Mouse (Mus musculus) limb, embryonic 15.5 days (tissue): Measurements from ENCODE around the gene Slc39a13. TPM values are rescaled to one million over a fixed set of nuclear protein-coding genes. Genes with fewer than 3 reads are reported as not detected.
"Not testable (repeated sequence)": the region's sequence is repeated elsewhere in the genome, so short reads cannot be mapped to it uniquely, and the experiment has no call there.

Experiments used
- ATAC-seq: fragments of 200-750 bp; cut with Nextera tagmentation; 2 replicates; pipeline ENCODE4 v1.8.0; 2017; ENCODE audit warnings: low read depth, moderate TSS enrichment; ENCODE audit not compliant: insufficient number of reproducible peaks, low FRiP score, low TSS enrichment
- H3K27ac ChIP-seq: fragments of 300-500 bp; sonication (generic); 2 replicates; pipeline ENCODE4 v1.5.1; 2015; ENCODE audit warnings: moderate library complexity, mild to moderate bottlenecking, inconsistent platforms
- H3K27me3 ChIP-seq: fragments of 300-500 bp; sonication (generic); 2 replicates; pipeline ENCODE4 v1.6.1; 2015; ENCODE audit warnings: inconsistent platforms
- H3K36me3 ChIP-seq: fragments of 300-500 bp; sonication (generic); 2 replicates; pipeline ENCODE4 v1.6.1; 2015; ENCODE audit warnings: inconsistent platforms
- H3K4me1 ChIP-seq: fragments of 300-500 bp; sonication (generic); 2 replicates; pipeline ENCODE4 v1.6.1; 2015; ENCODE audit warnings: inconsistent platforms
- H3K4me2 ChIP-seq: fragments of 300-500 bp; sonication (generic); 2 replicates; pipeline ENCODE4 v1.6.1; 2015; ENCODE audit warnings: mild to moderate bottlenecking, inconsistent platforms
- H3K4me3 ChIP-seq: fragments of 300-500 bp; sonication (generic); 2 replicates; pipeline ENCODE4 v1.5.1; 2015; ENCODE audit warnings: mild to moderate bottlenecking, inconsistent platforms
- H3K9ac ChIP-seq: fragments of 300-500 bp; sonication (generic); 2 replicates; pipeline ENCODE4 v1.6.1; 2015; ENCODE audit warnings: inconsistent platforms
- H3K9me3 ChIP-seq: fragments of 300-500 bp; sonication (generic); 2 replicates; pipeline ENCODE4 v1.6.1; 2016; ENCODE audit warnings: inconsistent platforms
- WGBS: fragments of 180-500 bp; shearing (Covaris S2); methylation state at CpG from one replicate; pipeline ENCODE4 v1.1.7; 2015; 5-methylcytosine and 5-hydroxymethylcytosine counted together
- polyA plus RNA-seq: library from polyadenylated mRNA; unstranded; fragments of >200 nt; fragmentation: Nextera tagmentation; extraction: Ambion mirVana; gene quantifications from 2 replicates; pipeline ENCODE4 v1.2.1, GENCODE M21; 2015

Slc39a13 gene
- polyA plus RNA-seq, 1 experiment from 2014 or later, result 89.4 TPM

DNA sequence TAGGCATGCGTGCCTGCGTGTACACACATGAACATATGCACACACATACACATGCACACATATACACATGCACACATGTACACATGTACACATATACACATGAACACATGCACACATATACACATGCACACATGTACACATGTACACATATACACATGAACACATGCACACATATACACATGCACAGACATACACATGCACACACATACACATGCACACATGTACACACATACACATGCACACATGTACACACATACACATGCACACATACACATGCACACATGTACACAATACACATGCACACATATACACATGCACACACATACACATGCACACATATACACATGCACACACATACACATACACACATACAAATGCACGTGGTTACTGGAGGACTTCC lies 41.6 kb upstream of the Slc39a13 start:
- not testable (repeated sequence) for H3K9ac ChIP-seq, H3K27me3 ChIP-seq, H3K9me3 ChIP-seq, H3K27ac ChIP-seq, H3K4me3 ChIP-seq, H3K36me3 ChIP-seq, H3K4me2 ChIP-seq, ATAC-seq
- 83% methylated on average over 3 of the region's 3 CpGs for WGBS
- peaks cover 11% of the 10 kb centered on the region for H3K4me1 ChIP-seq

DNA sequence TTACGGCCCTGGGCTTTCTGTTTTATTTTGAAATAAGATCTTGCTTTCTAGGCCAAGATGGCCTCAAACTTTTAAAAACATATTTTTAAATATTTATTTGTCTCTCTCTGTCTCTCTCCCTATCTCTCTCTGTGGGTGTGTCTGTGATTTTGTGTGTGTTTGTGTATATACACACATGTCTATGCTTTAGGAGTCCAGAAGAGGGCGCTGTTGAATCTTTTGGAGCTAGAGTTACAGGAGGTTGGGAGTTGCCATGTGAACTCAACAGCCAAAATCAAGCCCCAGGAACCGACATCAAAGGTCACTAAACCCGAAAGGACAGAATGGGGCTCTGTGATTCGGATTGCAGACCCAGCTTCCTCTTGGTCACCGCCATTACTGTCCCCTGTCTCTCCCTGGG lies 40.2 kb upstream of the Slc39a13 start:
- ATAC-seq, result no peak
- Histone ChIP-seq H3K27me3 (no peaks in the 10 kb centered on the region), H3K4me1 (peaks cover 10% of the 10 kb centered on the region), H3K4me2 (no peak overlapping the region), H3K27ac (no peak overlapping the region), H3K36me3 (no peaks in the 10 kb centered on the region), H3K4me3 (no peak overlapping the region), H3K9me3 (no peaks in the 10 kb centered on the region), H3K9ac (no peak overlapping the region)
- 75% methylated on average over 6 of the region's 6 CpGs for WGBS

- Histone ChIP-seq H3K4me3 (no peak overlapping the region), H3K27ac (no peak overlapping the region), H3K27me3 (no peaks in the 10 kb centered on the region), H3K4me1 (0 out of 2 replicates have a peak, but pooled peaks cover 6% of the 10 kb centered on the region), H3K4me2 (no peak overlapping the region), H3K9ac (no peak overlapping the region), H3K9me3 (no peaks in the 10 kb centered on the region), H3K36me3 (no peaks in the 10 kb centered on the region)
- 85% methylated on average over 5 of the region's 5 CpGs for WGBS
- no peak for ATAC-seq
Observed at GRCm38 (mm10) chr2:91109807-91110385, 39.7 kb upstream of the Slc39a13 start.

DNA sequence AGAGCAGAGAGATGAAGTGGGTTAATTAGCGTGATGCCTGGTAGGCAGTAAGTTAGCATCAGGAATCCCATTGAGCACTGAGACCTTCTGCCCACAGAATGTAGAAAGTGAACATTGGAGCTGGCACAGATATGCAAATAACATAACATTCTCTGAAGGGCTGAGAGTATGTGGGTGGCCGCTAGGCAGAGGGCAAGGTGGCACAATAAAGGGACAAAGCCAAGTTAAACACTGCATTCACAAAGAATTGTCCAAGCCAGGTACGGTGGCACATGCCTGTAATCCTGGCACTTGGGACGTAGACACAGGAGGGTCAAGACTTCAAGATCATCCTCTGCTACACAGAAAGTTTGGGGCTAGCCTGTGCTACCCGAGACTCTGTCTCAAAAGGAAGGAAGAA lies 39.0 kb upstream of the Slc39a13 start:
- Histone ChIP-seq H3K27ac (no peak overlapping the region), H3K4me2 (no peak overlapping the region), H3K4me1 (0 out of 2 replicates have a peak, but pooled peaks cover 6% of the 10 kb centered on the region), H3K9me3 (no peaks in the 10 kb centered on the region), H3K4me3 (no peak overlapping the region), H3K9ac (no peak overlapping the region), H3K36me3 (no peaks in the 10 kb centered on the region), H3K27me3 (no peaks in the 10 kb centered on the region)
- ATAC-seq, result no peak
- WGBS, result 84% methylated on average over 5 of the region's 5 CpGs

DNA sequence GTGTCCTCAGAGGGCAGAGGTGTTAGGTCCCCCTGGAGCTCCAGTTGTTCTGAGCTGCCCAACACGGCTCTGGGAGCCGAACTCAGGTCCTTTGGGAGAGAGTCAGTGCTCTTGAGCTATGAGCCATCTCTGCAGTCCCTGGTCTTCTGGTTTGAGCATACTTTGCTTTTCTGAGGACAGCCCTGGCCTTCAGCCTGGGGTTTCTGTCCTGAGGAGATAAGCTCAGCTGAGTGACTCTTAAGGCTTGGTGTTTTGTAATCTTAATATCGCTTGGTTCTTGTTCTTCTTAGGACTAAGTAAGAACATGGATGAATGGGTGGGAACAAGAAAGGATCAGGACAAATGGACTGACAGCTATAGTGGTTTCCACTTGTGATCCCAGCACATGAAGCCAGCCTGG lies 37.9 kb upstream of the Slc39a13 start:
- H3K9me3 ChIP-seq, result no peaks in the 10 kb centered on the region
- no peak overlapping the region for H3K4me2 ChIP-seq
- no peaks in the 10 kb centered on the region for H3K27me3 ChIP-seq
- H3K36me3 ChIP-seq, result no peaks in the 10 kb centered on the region
- no peak overlapping the region for H3K27ac ChIP-seq
- no peak overlapping the region for H3K4me3 ChIP-seq
- no peak for ATAC-seq
- 80% methylated on average over 3 of the region's 3 CpGs for WGBS
- no peak overlapping the region for H3K9ac ChIP-seq
- H3K4me1 ChIP-seq, result 0 out of 2 replicates have a peak, but pooled peaks cover 6% of the 10 kb centered on the region

- H3K4me2 ChIP-seq, result no peak overlapping the region
- 11% methylated on average over 7 of the region's 7 CpGs for WGBS
- no peak overlapping the region for H3K4me3 ChIP-seq
- ATAC-seq, result peak; percentile 54; the same call in 1 of the 2 replicates
- no peaks in the 10 kb centered on the region for H3K36me3 ChIP-seq
- no peak overlapping the region for H3K27ac ChIP-seq
- H3K9ac ChIP-seq, result no peak overlapping the region
- 0 out of 2 replicates have a peak, but pooled peaks cover 3% of the 10 kb centered on the region for H3K4me1 ChIP-seq
- no peaks in the 10 kb centered on the region for H3K9me3 ChIP-seq
- H3K27me3 ChIP-seq, result no peaks in the 10 kb centered on the region
Observed at GRCm38 (mm10) chr2:91101124-91101740, 31.0 kb upstream of the Slc39a13 start.

DNA sequence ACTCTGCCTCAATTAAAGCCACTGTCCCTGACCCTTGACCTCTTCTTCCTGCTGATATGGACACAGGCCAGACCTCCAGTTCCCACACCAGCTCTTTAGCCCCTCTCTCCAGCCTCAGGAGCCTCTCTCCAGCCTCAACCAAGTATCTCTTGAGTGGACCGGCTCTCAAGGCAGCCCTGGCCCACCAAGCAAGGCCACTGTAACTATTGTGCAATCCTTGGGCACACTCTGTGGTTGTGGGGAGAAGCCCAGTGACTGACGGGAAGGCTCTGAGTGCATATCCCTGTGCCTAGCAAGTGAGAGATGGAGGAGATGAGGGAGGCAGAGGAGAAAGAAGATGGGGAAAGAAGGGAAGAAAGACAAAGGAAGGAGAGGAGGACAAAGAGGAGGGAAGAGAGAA lies 27.9 kb upstream of the Slc39a13 start:
- H3K36me3 ChIP-seq, result no peaks in the 10 kb centered on the region
- 83% methylated on average over 2 of the region's 2 CpGs for WGBS
- no peak overlapping the region for H3K27ac ChIP-seq
- ATAC-seq, result no peak
- H3K9ac ChIP-seq, result no peak overlapping the region
- H3K4me1 ChIP-seq, result 0 out of 2 replicates have a peak, but pooled peaks cover 3% of the 10 kb centered on the region
- H3K4me3 ChIP-seq, result no peak overlapping the region
- H3K9me3 ChIP-seq, result no peaks in the 10 kb centered on the region
- H3K27me3 ChIP-seq, result 0 out of 2 replicates have a peak, but pooled peaks cover 3% of the 10 kb centered on the region
- no peak overlapping the region for H3K4me2 ChIP-seq

- H3K4me1 ChIP-seq, result 0 out of 2 replicates have a peak, but pooled peaks cover 3% of the 10 kb centered on the region
- no peak for ATAC-seq
- no peak overlapping the region for H3K27ac ChIP-seq
- WGBS, result 80% methylated on average over 10 of the region's 10 CpGs
- H3K36me3 ChIP-seq, result no peaks in the 10 kb centered on the region
- H3K4me2 ChIP-seq, result no peak overlapping the region
- H3K27me3 ChIP-seq, result 0 out of 2 replicates have a peak, but pooled peaks cover 3% of the 10 kb centered on the region
- H3K9me3 ChIP-seq, result no peaks in the 10 kb centered on the region
- no peak overlapping the region for H3K9ac ChIP-seq
- H3K4me3 ChIP-seq, result no peak overlapping the region
Observed at GRCm38 (mm10) chr2:91097015-91097414, 26.8 kb upstream of the Slc39a13 start.

DNA sequence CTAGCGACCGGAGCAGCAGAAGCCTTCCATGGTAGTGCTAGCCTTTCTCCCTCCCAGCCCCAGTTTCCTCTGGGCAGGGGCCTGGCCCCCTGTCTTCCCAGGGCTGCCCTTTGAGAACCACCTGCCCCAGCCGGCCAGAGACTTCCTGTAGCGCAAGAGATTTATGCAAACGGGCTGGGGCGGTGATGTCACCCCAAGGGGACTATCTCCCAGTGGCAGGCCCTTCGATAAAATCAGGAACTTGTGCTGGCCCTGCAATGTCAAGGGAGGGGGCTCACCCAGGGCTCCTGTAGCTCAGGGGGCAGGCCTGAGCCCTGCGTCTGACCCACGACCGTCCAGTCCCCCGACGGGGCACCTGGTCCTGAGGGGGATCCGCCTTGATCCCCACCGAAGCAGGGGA lies 26.3 kb upstream of the Slc39a13 start:
- no peaks in the 10 kb centered on the region for H3K36me3 ChIP-seq
- H3K4me2 ChIP-seq, result no peak overlapping the region
- no peak for ATAC-seq
- no peak overlapping the region for H3K27ac ChIP-seq
- 0 out of 2 replicates have a peak, but pooled peaks cover 3% of the 10 kb centered on the region for H3K4me1 ChIP-seq
- 0 out of 2 replicates have a peak, but pooled peaks cover 3% of the 10 kb centered on the region for H3K27me3 ChIP-seq
- no peak overlapping the region for H3K9ac ChIP-seq
- WGBS, result 66% methylated on average over 14 of the region's 14 CpGs
- no peak overlapping the region for H3K4me3 ChIP-seq
- no peaks in the 10 kb centered on the region for H3K9me3 ChIP-seq

GRCm38 (mm10) chr2:91090827-91091226 lies 20.6 kb upstream of the Slc39a13 start:
- no peak for ATAC-seq

GRCm38 (mm10) chr2:91090208-91090607 lies 20.0 kb upstream of the Slc39a13 start:
- no peak for ATAC-seq
- H3K4me3 ChIP-seq, result no peak overlapping the region

More at GRCm38 (mm10) chr2:91090827-91091226, 20.6 kb upstream of the Slc39a13 start:
- Histone ChIP-seq H3K9me3 (no peaks in the 10 kb centered on the region), H3K27ac (no peak overlapping the region), H3K4me2 (no peak overlapping the region), H3K27me3 (0 out of 2 replicates have a peak, but pooled peaks cover 3% of the 10 kb centered on the region), H3K9ac (no peak overlapping the region), H3K36me3 (no peaks in the 10 kb centered on the region), H3K4me1 (no peaks in the 10 kb centered on the region), H3K4me3 (no peak overlapping the region)
- WGBS, result 60% methylated on average over 6 of the region's 6 CpGs

GRCm38 (mm10) chr2:91088987-91089386 lies 18.8 kb upstream of the Slc39a13 start:
- Histone ChIP-seq H3K36me3 (no peaks in the 10 kb centered on the region), H3K4me2 (no peak overlapping the region), H3K9me3 (no peaks in the 10 kb centered on the region), H3K27ac (no peak overlapping the region), H3K4me1 (no peaks in the 10 kb centered on the region), H3K9ac (no peak overlapping the region), H3K4me3 (no peak overlapping the region), H3K27me3 (0 out of 2 replicates have a peak, but pooled peaks cover 2% of the 10 kb centered on the region)
- 72% methylated on average over 9 of the region's 9 CpGs for WGBS
- ATAC-seq, result no peak

More at GRCm38 (mm10) chr2:91090208-91090607, 20.0 kb upstream of the Slc39a13 start:
- H3K4me1 ChIP-seq, result no peaks in the 10 kb centered on the region
- H3K9ac ChIP-seq, result no peak overlapping the region
- H3K36me3 ChIP-seq, result no peaks in the 10 kb centered on the region
- 0 out of 2 replicates have a peak, but pooled peaks cover 3% of the 10 kb centered on the region for H3K27me3 ChIP-seq
- no peaks in the 10 kb centered on the region for H3K9me3 ChIP-seq
- WGBS, result 76% methylated on average over 6 of the region's 6 CpGs
- no peak overlapping the region for H3K27ac ChIP-seq
- H3K4me2 ChIP-seq, result no peak overlapping the region
